Mouse (Mus musculus): ENCODE data around the gene Gprin3.
"Not testable (repeated sequence)": the region's sequence is repeated elsewhere in the genome, so short reads cannot be mapped to it uniquely, and the experiment has no call there.

Gene Gprin3

DNA sequence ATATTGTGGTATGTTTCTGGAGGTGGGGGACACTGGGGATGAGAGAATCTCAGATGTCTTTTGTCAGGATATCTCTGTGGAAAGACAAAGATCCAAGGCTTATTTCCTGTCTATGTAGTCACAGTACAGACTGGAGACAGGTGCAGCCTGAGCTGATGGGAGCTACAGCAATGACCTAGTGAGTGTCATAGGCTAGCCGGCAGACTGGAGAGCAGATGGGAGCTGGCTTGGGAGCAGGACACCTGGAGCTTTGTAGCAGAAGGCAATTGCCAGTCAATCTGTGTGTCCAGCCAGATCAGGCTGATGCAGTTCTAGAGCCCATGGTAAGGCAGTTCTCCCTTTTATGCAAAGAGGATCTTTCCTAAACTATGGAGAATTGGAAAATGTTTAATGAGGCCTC is 97.8 kb downstream of the Gprin3 start:
- TF ChIP-seq NANOG (IDR thresholded peaks at IDR 0.05; ENCODE audit: borderline replicate concordance, low read length) = no peak
- no peak for TF ChIP-seq POU5F1 (IDR thresholded peaks at IDR 0.05; ENCODE audit: borderline replicate concordance, low read length)
- TF ChIP-seq CTCF (conservative IDR thresholded peaks at IDR 0.05; ENCODE audit: low read length) = no peak
- no peaks in the 10 kb centered on the region for H3K27me3 ChIP-seq (ENCODE audit: insufficient read depth, low read length)
- no peak overlapping the region for H3K4me3 ChIP-seq (replicated peaks; ENCODE audit: low read length)
- H3K9me3 ChIP-seq (ENCODE audit: low read length) = peaks cover 2% of the 10 kb centered on the region; the same call in 1 of the 2 replicates
- no peaks in the 10 kb centered on the region for H3K4me1 ChIP-seq (replicated peaks; ENCODE audit: low read depth, low read length)
- H3K36me3 ChIP-seq (ENCODE audit: insufficient read depth, low read length) = no peaks in the 10 kb centered on the region

DNA sequence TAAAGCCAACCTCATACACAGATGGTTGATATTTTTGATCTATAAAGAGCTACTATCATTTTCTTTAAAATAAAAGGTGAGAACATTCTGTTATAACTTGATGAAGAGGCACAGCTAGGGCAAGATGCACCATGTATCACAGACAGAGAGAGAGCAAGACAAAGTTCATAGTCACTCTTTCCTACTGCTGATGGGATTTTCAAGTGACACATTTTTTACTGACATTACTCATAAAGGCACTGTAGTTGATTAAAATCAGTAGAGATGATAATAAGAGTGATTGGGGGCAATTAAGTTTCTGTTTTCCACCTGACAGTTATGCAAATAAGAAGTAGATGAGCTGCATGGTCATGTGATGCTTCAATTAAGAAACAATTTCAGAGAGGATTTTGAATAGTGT is 110.2 kb downstream of the Gprin3 start:
- TF ChIP-seq POU5F1 (IDR thresholded peaks at IDR 0.05; ENCODE audit: borderline replicate concordance, low read length) (no peak), CTCF (conservative IDR thresholded peaks at IDR 0.05; ENCODE audit: low read length) (no peak), NANOG (IDR thresholded peaks at IDR 0.05; ENCODE audit: borderline replicate concordance, low read length) (no peak)
- Histone ChIP-seq H3K4me3 (replicated peaks; ENCODE audit: low read length) (no peak overlapping the region), H3K36me3 (ENCODE audit: insufficient read depth, low read length) (no peaks in the 10 kb centered on the region), H3K27me3 (ENCODE audit: insufficient read depth, low read length) (no peaks in the 10 kb centered on the region), H3K4me1 (replicated peaks; ENCODE audit: low read depth, low read length) (no peaks in the 10 kb centered on the region), H3K9me3 (ENCODE audit: low read length) (no peaks in the 10 kb centered on the region)

DNA sequence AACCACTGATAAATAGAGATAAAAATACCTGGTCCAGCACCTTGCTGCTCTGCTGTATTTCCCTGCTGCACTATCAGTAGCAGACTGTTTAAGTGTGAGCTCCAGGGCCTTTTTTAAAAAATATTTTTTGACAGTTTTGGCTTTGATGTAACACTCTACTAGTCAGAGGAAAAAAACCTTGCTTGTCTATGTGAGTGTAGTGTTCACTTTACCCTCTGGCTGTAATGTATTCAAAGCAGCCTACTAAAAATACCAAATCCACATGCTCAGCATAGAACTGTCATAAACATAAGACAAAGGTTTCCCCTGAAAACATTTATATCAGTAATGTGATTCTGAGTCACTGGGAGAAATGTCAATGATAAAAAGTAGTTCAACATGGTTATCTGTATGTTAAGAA is 111.0 kb downstream of the Gprin3 start:
- Histone ChIP-seq H3K4me1 (replicated peaks; ENCODE audit: low read depth, low read length) (no peaks in the 10 kb centered on the region), H3K27me3 (ENCODE audit: insufficient read depth, low read length) (no peaks in the 10 kb centered on the region), H3K36me3 (ENCODE audit: insufficient read depth, low read length) (no peaks in the 10 kb centered on the region), H3K9me3 (ENCODE audit: low read length) (no peaks in the 10 kb centered on the region), H3K4me3 (replicated peaks; ENCODE audit: low read length) (no peak overlapping the region)
- TF ChIP-seq NANOG (IDR thresholded peaks at IDR 0.05; ENCODE audit: borderline replicate concordance, low read length) (no peak), POU5F1 (IDR thresholded peaks at IDR 0.05; ENCODE audit: borderline replicate concordance, low read length) (no peak), CTCF (conservative IDR thresholded peaks at IDR 0.05; ENCODE audit: low read length) (no peak)

DNA sequence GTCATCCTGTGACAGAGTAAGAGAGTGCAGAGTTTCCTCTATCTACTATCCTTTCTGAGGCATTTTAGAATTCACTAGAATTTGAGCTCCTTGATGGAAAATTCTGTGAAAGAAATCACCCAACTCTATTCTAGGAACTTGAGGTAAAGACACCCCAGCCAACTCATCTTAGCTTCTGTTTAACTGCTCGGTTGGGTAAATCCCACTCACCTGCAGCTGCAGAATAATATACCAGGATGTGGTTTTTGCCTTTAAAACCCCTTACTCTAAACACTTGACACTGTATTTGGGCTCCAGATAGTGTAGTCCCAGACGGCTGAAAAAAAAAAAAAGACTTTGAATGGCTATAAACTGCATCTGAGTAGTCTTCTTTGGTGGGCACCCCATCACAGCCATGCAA is 112.9 kb downstream of the Gprin3 start:
- TF ChIP-seq NANOG (IDR thresholded peaks at IDR 0.05; ENCODE audit: borderline replicate concordance, low read length) (no peak), POU5F1 (IDR thresholded peaks at IDR 0.05; ENCODE audit: borderline replicate concordance, low read length) (no peak), CTCF (conservative IDR thresholded peaks at IDR 0.05; ENCODE audit: low read length) (no peak)

DNA sequence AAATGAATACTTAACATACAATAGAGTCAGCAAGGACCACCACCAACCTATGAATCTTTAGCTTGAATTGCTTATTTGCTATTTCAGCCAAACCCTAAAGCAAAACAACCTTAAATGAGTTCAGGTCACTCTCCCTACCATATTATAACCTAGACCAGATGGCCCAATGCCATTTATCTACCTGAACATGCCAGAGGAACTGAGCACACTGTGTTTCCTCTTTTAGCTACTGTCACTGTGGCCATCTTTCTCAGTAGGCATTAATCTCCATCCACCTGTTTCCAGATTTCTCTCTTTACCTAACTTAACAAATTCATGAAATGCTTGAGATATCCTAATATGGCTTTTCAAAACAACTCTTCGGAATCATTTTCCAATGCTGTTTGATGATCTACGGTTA is 114.9 kb downstream of the Gprin3 start:
- Histone ChIP-seq H3K36me3 (ENCODE audit: insufficient read depth, low read length) (no peaks in the 10 kb centered on the region), H3K9me3 (ENCODE audit: low read length) (no peaks in the 10 kb centered on the region), H3K27me3 (ENCODE audit: insufficient read depth, low read length) (no peaks in the 10 kb centered on the region), H3K4me3 (replicated peaks; ENCODE audit: low read length) (no peak overlapping the region), H3K4me1 (replicated peaks; ENCODE audit: low read depth, low read length) (no peaks in the 10 kb centered on the region)
- TF ChIP-seq POU5F1 (IDR thresholded peaks at IDR 0.05; ENCODE audit: borderline replicate concordance, low read length) (no peak), CTCF (conservative IDR thresholded peaks at IDR 0.05; ENCODE audit: low read length) (no peak), NANOG (IDR thresholded peaks at IDR 0.05; ENCODE audit: borderline replicate concordance, low read length) (no peak)

More for the DNA sequence above, 112.9 kb downstream of the Gprin3 start:
- no peaks in the 10 kb centered on the region for H3K9me3 ChIP-seq (ENCODE audit: low read length)
- H3K27me3 ChIP-seq (ENCODE audit: insufficient read depth, low read length) = no peaks in the 10 kb centered on the region
- no peak overlapping the region for H3K4me3 ChIP-seq (replicated peaks; ENCODE audit: low read length)
- H3K36me3 ChIP-seq (ENCODE audit: insufficient read depth, low read length) = no peaks in the 10 kb centered on the region
- no peaks in the 10 kb centered on the region for H3K4me1 ChIP-seq (replicated peaks; ENCODE audit: low read depth, low read length)

DNA sequence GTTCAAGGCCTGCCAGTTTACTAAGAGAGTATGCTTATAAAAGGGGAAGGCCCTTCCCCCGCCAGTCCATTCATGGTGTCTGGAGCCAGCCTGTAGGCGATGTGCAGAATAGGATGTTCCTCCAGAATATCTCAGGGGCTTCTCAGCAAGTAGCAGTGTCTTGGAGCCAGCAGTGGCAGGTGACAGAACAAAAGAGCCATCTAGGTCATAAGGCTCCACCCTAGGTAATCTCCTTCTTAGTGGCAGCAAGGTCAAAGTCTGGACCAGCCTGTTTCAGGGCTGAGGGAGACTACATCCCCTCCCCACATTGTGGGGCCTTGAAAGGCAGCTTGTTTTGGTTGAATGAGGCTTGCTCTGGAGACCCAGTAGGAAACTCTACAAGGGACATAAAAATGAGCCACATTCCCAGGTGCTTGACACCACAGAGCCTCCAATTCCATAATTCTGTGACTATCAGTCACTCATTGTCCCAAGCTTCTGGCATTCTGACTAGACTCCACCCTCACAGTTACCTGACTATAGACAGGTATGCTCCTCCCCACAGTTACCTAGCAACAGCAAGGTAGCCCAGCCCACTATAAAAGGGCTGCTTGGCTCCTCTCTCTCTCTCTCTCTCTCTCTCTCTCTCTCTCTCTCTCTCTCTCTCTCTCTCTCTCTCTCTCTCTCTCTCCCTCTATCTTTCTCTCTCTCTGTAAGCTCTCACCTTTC is 121.7 kb downstream of the Gprin3 start:
- not testable (repeated sequence) for H3K9me3 ChIP-seq (ENCODE audit: low read length); H3K27me3 ChIP-seq (ENCODE audit: insufficient read depth, low read length); H3K4me1 ChIP-seq (replicated peaks; ENCODE audit: low read depth, low read length); H3K4me3 ChIP-seq (replicated peaks; ENCODE audit: low read length); H3K36me3 ChIP-seq (ENCODE audit: insufficient read depth, low read length)

DNA sequence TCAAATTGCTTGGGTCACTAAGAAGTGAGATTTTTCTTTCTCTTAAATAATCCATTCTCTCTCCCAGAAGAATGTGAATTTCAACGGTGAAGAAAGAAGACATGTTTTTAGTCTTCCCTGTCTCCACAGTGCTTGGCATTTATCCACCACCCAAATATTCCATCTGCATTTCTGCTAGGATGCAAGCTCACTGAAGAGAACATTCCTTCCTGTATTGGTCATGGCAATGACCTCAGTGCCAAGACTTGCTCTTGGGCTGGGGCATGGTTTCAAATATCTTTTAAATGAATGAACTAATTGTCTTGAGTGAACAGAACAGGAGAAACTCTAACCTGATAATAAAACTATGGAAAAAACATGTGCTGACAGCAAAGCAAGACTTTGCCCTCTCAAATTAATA is 123.1 kb downstream of the Gprin3 start:
- TF ChIP-seq CTCF (conservative IDR thresholded peaks at IDR 0.05; ENCODE audit: low read length) (no peak), NANOG (IDR thresholded peaks at IDR 0.05; ENCODE audit: borderline replicate concordance, low read length) (no peak), POU5F1 (IDR thresholded peaks at IDR 0.05; ENCODE audit: borderline replicate concordance, low read length) (no peak)
- 0 out of 2 replicates have a peak, but pooled peaks cover 7% of the 10 kb centered on the region for H3K9me3 ChIP-seq (ENCODE audit: low read length)
- H3K27me3 ChIP-seq (ENCODE audit: insufficient read depth, low read length) = no peaks in the 10 kb centered on the region
- no peak overlapping the region for H3K4me3 ChIP-seq (replicated peaks; ENCODE audit: low read length)
- H3K4me1 ChIP-seq (replicated peaks; ENCODE audit: low read depth, low read length) = peaks cover 7% of the 10 kb centered on the region
- H3K36me3 ChIP-seq (ENCODE audit: insufficient read depth, low read length) = no peaks in the 10 kb centered on the region
